Mouse (Mus musculus) G1E (cell line): Measurements from ENCODE around the gene Plekha7. TPM values are rescaled to one million over a fixed set of nuclear protein-coding genes. Genes with fewer than 3 reads are reported as not detected.

Source experiments
- ATAC-seq: 2 replicates; pipeline ENCODE4 v1.8.0; 2016; ENCODE audit warnings: mild to moderate bottlenecking; ENCODE audit not compliant: insufficient number of reproducible peaks, poor library complexity, low FRiP score, severe bottlenecking; ENCODE audit errors: extremely low read depth
- DNase-seq: peaks from one replicate; pipeline ENCODE4 v3.0.0; 2012; ENCODE audit warnings: low spot score
- H3K27me3 ChIP-seq: 2 replicates; pipeline ENCODE4 v1.6.1; 2012; ENCODE audit warnings: mild to moderate bottlenecking, low read length, inconsistent platforms; ENCODE audit not compliant: insufficient read depth
- H3K36me3 ChIP-seq: replicated peaks from 2 replicates; pipeline ENCODE3; 2012; ENCODE audit warnings: mild to moderate bottlenecking, inconsistent platforms
- H3K4me1 ChIP-seq: 2 replicates; pipeline ENCODE4 v1.6.1; 2012; ENCODE audit warnings: low read depth, low read length, inconsistent platforms, mixed read lengths; ENCODE audit not compliant: insufficient read depth
- H3K4me3 ChIP-seq: 2 replicates; pipeline ENCODE4 v1.5.1; 2012; ENCODE audit warnings: low read depth, mild to moderate bottlenecking, inconsistent platforms, low read length, moderate library complexity, mixed read lengths
- H3K9me3 ChIP-seq: replicated peaks from 2 replicates; pipeline ENCODE4 v1.6.1; 2012; ENCODE audit warnings: inconsistent platforms
- CTCF ChIP-seq: IDR thresholded peaks from 2 replicates; pipeline ENCODE4 v1.5.1; 2012; ENCODE audit warnings: low read depth, low read length, inconsistent platforms, mixed read lengths
- GATA1 ChIP-seq: IDR thresholded peaks from 2 replicates; pipeline ENCODE4 v1.6.1; 2012; ENCODE audit warnings: borderline replicate concordance, low read length, inconsistent platforms, mixed read lengths
- GATA2 ChIP-seq: IDR thresholded peaks from 2 replicates; pipeline ENCODE4 v1.6.1; 2012; ENCODE audit warnings: low read depth, low read length, inconsistent platforms, borderline replicate concordance
- POLR2AphosphoS5 ChIP-seq: IDR thresholded peaks from 2 replicates; pipeline ENCODE4 v1.6.1; 2012; ENCODE audit warnings: low read depth, low read length, inconsistent platforms; ENCODE audit not compliant: insufficient replicate concordance
- TAL1 ChIP-seq: conservative IDR thresholded peaks from 2 replicates; pipeline ENCODE4 v1.6.1; 2012; ENCODE audit warnings: low read depth, low read length, inconsistent platforms, mixed read lengths
- polyA plus RNA-seq: library from polyadenylated mRNA; stranded (reverse); fragments of >175 nt; gene quantifications from 2 replicates; pipeline ENCODE4 v1.2.3, GENCODE M21; 2012
- total RNA-seq, 2 experiments: library from RNA; stranded (forward) in 1 of 2; stranded (reverse) in 1 of 2; fragments of 200-1000 nt in 1 of 2; fragments of >200 nt in 1 of 2; fragmentation: Nextera tagmentation in 1 of 2; gene quantifications; 2 replicates each; pipeline ENCODE4 v1.2.3; 2014 to 2017

Gene Plekha7
- total and polyA plus RNA-seq, 3 experiments = 10.1 to 33.4 (median 18.5) TPM

- no peak for ATAC-seq
- Histone ChIP-seq H3K36me3 (peaks cover 4% of the 10 kb centered on the region), H3K9me3 (no peaks in the 10 kb centered on the region), H3K27me3 (no peaks in the 10 kb centered on the region), H3K4me3 (no peak overlapping the region), H3K4me1 (no peaks in the 10 kb centered on the region)
- no peak for DNase-seq
- TF ChIP-seq GATA2 (no peak), GATA1 (no peak), POLR2AphosphoS5 (no peak), TAL1 (no peak), CTCF (no peak)
Measured at GRCm38 (mm10) chr7:116208880-116209279, 99.3 kb downstream of the Plekha7 start.

GRCm38 (mm10) chr7:116206806-116207571 is 101.2 kb downstream of the Plekha7 start:
- H3K36me3 ChIP-seq = peaks cover 3% of the 10 kb centered on the region
- TF ChIP-seq GATA1 = no peak
- TF ChIP-seq GATA2 = no peak
- TF ChIP-seq TAL1 = no peak
- no peak for TF ChIP-seq CTCF
- no peak for TF ChIP-seq POLR2AphosphoS5
- no peaks in the 10 kb centered on the region for H3K27me3 ChIP-seq
- DNase-seq = no peak
- peaks cover 8% of the 10 kb centered on the region; the same call in 1 of the 2 replicates for H3K4me1 ChIP-seq
- H3K4me3 ChIP-seq = no peak overlapping the region
- no peak for ATAC-seq
- H3K9me3 ChIP-seq = no peaks in the 10 kb centered on the region

GRCm38 (mm10) chr7:116205451-116205850 is 102.7 kb downstream of the Plekha7 start:
- H3K4me1 ChIP-seq = peaks cover 13% of the 10 kb centered on the region
- ATAC-seq = no peak
- H3K27me3 ChIP-seq = no peaks in the 10 kb centered on the region; the same call in 1 of the 2 replicates
- H3K4me3 ChIP-seq = no peak overlapping the region
- no peak for TF ChIP-seq CTCF
- no peak for TF ChIP-seq GATA2
- TF ChIP-seq POLR2AphosphoS5 = no peak
- no peak for TF ChIP-seq GATA1
- no peak for TF ChIP-seq TAL1
- no peak for DNase-seq
- no peaks in the 10 kb centered on the region for H3K36me3 ChIP-seq
- no peaks in the 10 kb centered on the region for H3K9me3 ChIP-seq

- no peaks in the 10 kb centered on the region; the same call in 1 of the 2 replicates for H3K27me3 ChIP-seq
- TF ChIP-seq GATA2 = no peak
- TF ChIP-seq TAL1 = no peak
- TF ChIP-seq POLR2AphosphoS5 = no peak
- TF ChIP-seq CTCF = no peak
- no peak for TF ChIP-seq GATA1
- no peak for ATAC-seq
- DNase-seq = no peak
- no peak overlapping the region for H3K4me3 ChIP-seq
- H3K36me3 ChIP-seq = no peaks in the 10 kb centered on the region
- no peaks in the 10 kb centered on the region for H3K9me3 ChIP-seq
- peaks cover 13% of the 10 kb centered on the region for H3K4me1 ChIP-seq
Measured at GRCm38 (mm10) chr7:116202033-116202681, 106.0 kb downstream of the Plekha7 start.

- DNase-seq = no peak
- TF ChIP-seq GATA2 (no peak), CTCF (no peak), GATA1 (no peak), POLR2AphosphoS5 (no peak), TAL1 (no peak)
- no peaks in the 10 kb centered on the region for H3K9me3 ChIP-seq
- no peaks in the 10 kb centered on the region for H3K36me3 ChIP-seq
- H3K27me3 ChIP-seq = no peaks in the 10 kb centered on the region; the same call in 1 of the 2 replicates
- H3K4me1 ChIP-seq = peaks cover 13% of the 10 kb centered on the region
- no peak overlapping the region for H3K4me3 ChIP-seq
- no peak for ATAC-seq
Measured at GRCm38 (mm10) chr7:116200951-116201351, 107.2 kb downstream of the Plekha7 start.

GRCm38 (mm10) chr7:116200544-116200943 is 107.6 kb downstream of the Plekha7 start:
- no peak for ATAC-seq

More at GRCm38 (mm10) chr7:116200544-116200943, 107.6 kb downstream of the Plekha7 start:
- no peak for DNase-seq
- H3K36me3 ChIP-seq = no peaks in the 10 kb centered on the region
- TF ChIP-seq POLR2AphosphoS5 (no peak), TAL1 (no peak), GATA2 (no peak), GATA1 (no peak), CTCF (no peak)
- no peaks in the 10 kb centered on the region; the same call in 1 of the 2 replicates for H3K27me3 ChIP-seq
- H3K4me1 ChIP-seq = peaks cover 13% of the 10 kb centered on the region
- H3K9me3 ChIP-seq = no peaks in the 10 kb centered on the region
- no peak overlapping the region for H3K4me3 ChIP-seq
